Mouse (Mus musculus) myocyte (in vitro differentiated cells): ENCODE results near the gene Traip. TPM values are rescaled to one million over a fixed set of nuclear protein-coding genes. Genes with fewer than 3 reads are reported as not detected.
A peak's percentile ranks its signal among the peaks of the same experiment; 100 is the strongest.

ENCODE experiments used
- H3K27me3 ChIP-seq: one replicate; pipeline ENCODE4 v1.6.1; 2011; ENCODE audit not compliant: control insufficient read depth, insufficient read depth, insufficient read length
- H3K36me3 ChIP-seq: one replicate; pipeline ENCODE4 v1.6.1; 2011; ENCODE audit not compliant: control insufficient read depth, insufficient read depth
- H3K4me2 ChIP-seq: one replicate; pipeline ENCODE4 v1.6.1; 2011; ENCODE audit warnings: low read depth, control low read depth
- H3K4me3 ChIP-seq: one replicate; pipeline ENCODE4 v1.5.1; 2011; ENCODE audit warnings: mild to moderate bottlenecking, control low read depth, moderate library complexity
- H3K79me2 ChIP-seq: one replicate; pipeline ENCODE4 v1.6.1; 2011; ENCODE audit not compliant: control insufficient read depth, insufficient read depth
- H3ac ChIP-seq: one replicate; pipeline ENCODE4 v1.6.1; 2011; ENCODE audit not compliant: control insufficient read depth, insufficient read length
- CEBPB ChIP-seq: IDR thresholded peaks from 2 replicates; pipeline ENCODE4 v1.6.1; 2011; ENCODE audit warnings: mild to moderate bottlenecking, moderate library complexity; ENCODE audit not compliant: poor library complexity, insufficient read depth, severe bottlenecking
- E2F4 ChIP-seq: IDR thresholded peaks from one replicate; pipeline ENCODE4 v1.6.1; 2011; ENCODE audit warnings: mild to moderate bottlenecking, control low read depth, moderate library complexity; ENCODE audit not compliant: insufficient read depth
- MAX ChIP-seq: IDR thresholded peaks from one replicate; pipeline ENCODE4 v1.6.1; 2011; ENCODE audit warnings: low read depth, mild to moderate bottlenecking, control low read depth
- MYOD1 ChIP-seq, 3 experiments: IDR thresholded peaks; one replicate each; pipeline ENCODE4 v1.6.1; 2011; ENCODE audit warnings: control low read depth in 2 of 3, low read depth in 2 of 3, mild to moderate bottlenecking in 2 of 3, moderate library complexity in 1 of 3; ENCODE audit not compliant: insufficient read length in 2 of 3, control insufficient read depth in 1 of 3
- MYOG ChIP-seq, 3 experiments: IDR thresholded peaks; one replicate each; pipeline ENCODE4 v1.6.1; 2011; ENCODE audit warnings: control low read depth in 2 of 3, low read depth in 2 of 3, mild to moderate bottlenecking in 2 of 3; ENCODE audit not compliant: insufficient read length in 2 of 3, control insufficient read depth in 1 of 3, insufficient read depth in 1 of 3
- POLR2A ChIP-seq: IDR thresholded peaks from one replicate; pipeline ENCODE4 v1.6.1; 2011; ENCODE audit warnings: low read depth, mild to moderate bottlenecking, control low read depth, moderate library complexity; ENCODE audit not compliant: insufficient read length
- POLR2AphosphoS2 ChIP-seq: IDR thresholded peaks from one replicate; pipeline ENCODE4 v1.6.1; 2011; ENCODE audit warnings: low read depth, control low read depth; ENCODE audit not compliant: insufficient read length
- REST ChIP-seq: IDR thresholded peaks from one replicate; pipeline ENCODE4 v1.6.1; 2011; ENCODE audit warnings: mild to moderate bottlenecking, control low read depth, moderate library complexity; ENCODE audit not compliant: insufficient read depth, insufficient read length
- SRF ChIP-seq: IDR thresholded peaks from one replicate; pipeline ENCODE4 v1.6.1; 2011; ENCODE audit warnings: low read depth; ENCODE audit not compliant: control insufficient read depth, insufficient read length
- TCF12 ChIP-seq: IDR thresholded peaks from one replicate; pipeline ENCODE4 v1.6.1; 2011; ENCODE audit warnings: mild to moderate bottlenecking, control low read depth; ENCODE audit not compliant: poor library complexity, insufficient read depth, severe bottlenecking
- TCF3 ChIP-seq: IDR thresholded peaks from one replicate; pipeline ENCODE4 v1.6.1; 2011; ENCODE audit warnings: low read depth, control low read depth; ENCODE audit not compliant: insufficient read length
- USF1 ChIP-seq: IDR thresholded peaks from one replicate; pipeline ENCODE4 v1.6.1; 2011; ENCODE audit warnings: low read depth, mild to moderate bottlenecking, control low read depth, moderate library complexity
- polyA plus RNA-seq: library from polyadenylated mRNA; unstranded; fragments of >200 nt; fragmentation: generic; extraction: Trizol; gene quantifications from one replicate; pipeline ENCODE4 v1.2.1, GENCODE M21; 2012; ENCODE audit warnings: missing spikeins

Gene Traip
- polyA plus RNA-seq, 1 experiment, result 4.7 TPM

DNA sequence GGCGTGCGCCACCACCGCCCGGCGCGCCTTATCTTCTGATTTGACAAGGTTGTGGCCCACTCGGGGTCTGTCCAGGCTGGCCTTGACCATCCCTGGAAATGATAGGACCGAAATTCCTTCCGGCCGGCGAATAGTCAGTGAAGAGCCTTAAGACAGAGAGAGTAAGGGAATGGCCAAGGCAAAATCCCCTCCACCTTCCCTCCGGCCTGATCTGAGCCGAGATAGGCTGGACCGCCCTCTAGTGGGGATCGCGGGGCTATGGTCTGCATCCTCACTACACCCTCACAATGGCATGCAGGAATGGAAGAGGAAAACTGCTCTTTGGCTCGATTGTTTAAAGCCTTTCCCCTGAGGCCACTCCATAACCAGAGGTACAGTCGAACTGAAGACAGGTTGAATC lies 36.4 kb downstream of the Traip start:
- H3ac ChIP-seq, result no peak overlapping the region
- peak overlapping the region; percentile 26 for H3K4me3 ChIP-seq
- no peaks in the 10 kb centered on the region for H3K36me3 ChIP-seq
- H3K79me2 ChIP-seq, result no peaks in the 10 kb centered on the region
- no peaks in the 10 kb centered on the region for H3K27me3 ChIP-seq
- peak overlapping the region; percentile 83 for H3K4me2 ChIP-seq
- TF ChIP-seq REST, result no peak
- TF ChIP-seq MYOD1 (IDR thresholded peaks at IDR 0.05; ENCODE audit: control insufficient read depth in 1 of 3, insufficient read length in 2 of 3, low read depth in 2 of 3), result no peak
- TF ChIP-seq MYOG (IDR thresholded peaks at IDR 0.05; ENCODE audit: control insufficient read depth in 1 of 3, insufficient read depth in 1 of 3, insufficient read length in 2 of 3, low read depth in 2 of 3), result no peak
- TF ChIP-seq POLR2AphosphoS2, result no peak
- no peak for TF ChIP-seq USF1
- no peak for TF ChIP-seq TCF12
- no peak for TF ChIP-seq POLR2A
- no peak for TF ChIP-seq MAX
- TF ChIP-seq SRF, result no peak
- no peak for TF ChIP-seq TCF3
- no peak for TF ChIP-seq CEBPB
- TF ChIP-seq E2F4, result no peak

DNA sequence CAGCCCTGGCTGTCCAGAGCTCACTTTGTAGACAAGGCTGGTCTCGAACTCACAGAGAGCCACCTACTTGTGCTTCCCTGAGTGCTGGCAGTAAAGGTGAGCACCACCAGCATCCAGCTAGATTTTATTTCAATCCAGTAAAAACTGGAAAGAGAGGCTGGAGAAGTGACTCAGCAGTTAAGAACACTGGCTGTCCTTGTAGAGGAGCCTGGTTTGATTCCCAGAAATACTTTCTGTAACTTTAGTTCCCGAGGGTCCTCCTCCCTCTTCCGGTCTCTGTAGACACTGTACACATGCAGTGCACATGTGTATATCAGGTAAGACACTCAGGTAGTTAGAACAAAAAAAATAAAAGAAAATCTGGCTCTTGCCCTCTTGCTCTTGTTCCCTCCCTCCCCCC lies 38.0 kb downstream of the Traip start:
- Histone ChIP-seq H3K4me3 (no peak overlapping the region), H3K27me3 (peaks cover 4% of the 10 kb centered on the region), H3K79me2 (no peaks in the 10 kb centered on the region), H3ac (no peak overlapping the region), H3K4me2 (no peak overlapping the region), H3K36me3 (no peaks in the 10 kb centered on the region)
- TF ChIP-seq REST, result no peak
- TF ChIP-seq TCF12, result no peak
- TF ChIP-seq POLR2A, result no peak
- no peak for TF ChIP-seq TCF3
- no peak for TF ChIP-seq POLR2AphosphoS2
- TF ChIP-seq E2F4, result no peak
- no peak for TF ChIP-seq CEBPB
- TF ChIP-seq USF1, result no peak
- no peak for TF ChIP-seq MYOG (IDR thresholded peaks at IDR 0.05; ENCODE audit: control insufficient read depth in 1 of 3, insufficient read depth in 1 of 3, insufficient read length in 2 of 3, low read depth in 2 of 3)
- TF ChIP-seq SRF, result no peak
- TF ChIP-seq MYOD1 (IDR thresholded peaks at IDR 0.05; ENCODE audit: control insufficient read depth in 1 of 3, insufficient read length in 2 of 3, low read depth in 2 of 3), result no peak
- TF ChIP-seq MAX, result no peak

DNA sequence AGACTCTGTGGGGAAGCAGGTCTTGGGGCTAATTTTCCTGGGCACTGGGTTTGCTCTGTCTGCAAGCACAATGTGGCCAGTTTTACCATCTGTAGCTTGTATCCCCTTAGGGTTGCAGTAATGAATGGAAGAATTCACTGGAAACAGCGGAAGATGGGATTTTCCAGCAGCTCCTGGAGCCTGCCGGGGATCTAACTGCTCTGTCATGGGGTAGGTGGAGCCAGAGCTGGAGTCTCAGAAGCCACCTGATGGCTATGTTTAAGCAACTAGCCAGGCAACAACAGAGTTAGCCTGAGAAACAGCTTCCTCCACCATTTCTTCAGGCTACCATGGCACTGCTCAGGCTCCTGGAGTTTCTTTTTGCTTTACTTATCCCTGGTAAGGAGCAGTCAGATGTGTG lies 42.3 kb downstream of the Traip start, which contains the start of gene Cdhr4:
Gene Cdhr4, plus strand, starts transcription at position 301 of the 400 bp plus-strand sequence.
- Histone ChIP-seq H3K27me3 (peaks cover 14% of the 10 kb centered on the region), H3K4me2 (no peak within 1 kb of the TSS), H3ac (no peak within 1 kb of the TSS), H3K4me3 (no peak within 1 kb of the TSS), H3K36me3 (no peaks in the 10 kb centered on the region), H3K79me2 (no peaks in the 10 kb centered on the region)
- no peak for TF ChIP-seq TCF12
- TF ChIP-seq E2F4, result no peak
- TF ChIP-seq SRF, result no peak
- no peak for TF ChIP-seq MYOG (IDR thresholded peaks at IDR 0.05; ENCODE audit: control insufficient read depth in 1 of 3, insufficient read depth in 1 of 3, insufficient read length in 2 of 3, low read depth in 2 of 3)
- TF ChIP-seq MYOD1 (IDR thresholded peaks at IDR 0.05; ENCODE audit: control insufficient read depth in 1 of 3, insufficient read length in 2 of 3, low read depth in 2 of 3), result no peak

DNA sequence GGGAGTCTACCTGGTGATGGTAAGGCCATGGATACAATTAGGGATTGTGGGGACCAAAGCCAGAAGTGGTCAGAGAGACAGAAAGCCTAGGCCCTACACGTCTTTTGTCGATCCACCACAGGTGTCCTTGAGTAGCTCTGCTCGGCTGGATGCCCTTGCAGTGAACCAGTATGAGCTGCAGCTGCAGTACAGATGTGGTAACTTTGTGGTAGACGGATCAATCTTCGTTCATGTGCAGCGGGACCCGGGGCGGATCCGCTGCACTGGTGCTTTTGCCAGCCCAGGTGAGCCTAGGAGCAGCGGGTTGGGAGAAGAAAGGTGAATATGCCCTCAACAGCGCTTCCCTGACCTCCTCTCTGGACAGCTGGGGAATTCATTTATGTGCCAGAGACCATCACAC lies 43.1 kb downstream of the Traip start:
- H3ac ChIP-seq, result no peak overlapping the region
- no peak overlapping the region for H3K4me3 ChIP-seq
- no peak overlapping the region for H3K4me2 ChIP-seq
- peaks cover 22% of the 10 kb centered on the region for H3K27me3 ChIP-seq
- H3K79me2 ChIP-seq, result no peaks in the 10 kb centered on the region
- H3K36me3 ChIP-seq, result no peaks in the 10 kb centered on the region
- TF ChIP-seq MYOD1 (IDR thresholded peaks at IDR 0.05; ENCODE audit: control insufficient read depth in 1 of 3, insufficient read length in 2 of 3, low read depth in 2 of 3), result no peak
- TF ChIP-seq USF1, result no peak
- no peak for TF ChIP-seq TCF12

DNA sequence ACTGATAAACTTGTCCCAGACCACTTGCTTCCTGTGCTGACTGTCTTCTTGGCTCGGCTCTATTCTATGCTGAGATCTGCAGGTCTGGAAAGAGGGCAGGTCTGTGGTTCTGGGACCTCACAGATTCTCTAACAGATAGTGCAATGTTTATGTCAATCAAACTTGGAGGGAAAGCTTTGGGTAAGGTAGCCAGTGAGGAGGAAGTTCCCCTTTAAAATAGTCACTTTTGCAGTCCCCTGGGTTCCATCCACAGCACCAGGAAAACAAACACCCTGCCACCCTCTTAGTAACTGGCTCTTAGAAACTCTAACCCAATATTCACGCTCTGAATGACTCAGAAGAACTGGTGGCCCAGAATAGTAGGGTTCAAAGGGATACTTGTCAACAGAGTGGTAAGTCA lies 44.5 kb downstream of the Traip start:
- Histone ChIP-seq H3K27me3 (peaks cover 37% of the 10 kb centered on the region), H3K4me3 (no peak overlapping the region), H3K79me2 (no peaks in the 10 kb centered on the region), H3ac (no peak overlapping the region), H3K4me2 (no peak overlapping the region), H3K36me3 (no peaks in the 10 kb centered on the region)
- TF ChIP-seq CEBPB, result no peak
- TF ChIP-seq TCF12, result no peak
- no peak for TF ChIP-seq SRF
- TF ChIP-seq REST, result no peak
- TF ChIP-seq USF1, result no peak
- TF ChIP-seq E2F4, result no peak
- TF ChIP-seq POLR2A, result no peak
- TF ChIP-seq POLR2AphosphoS2, result no peak
- TF ChIP-seq MYOD1 (IDR thresholded peaks at IDR 0.05; ENCODE audit: control insufficient read depth in 1 of 3, insufficient read length in 2 of 3, low read depth in 2 of 3), result no peak
- TF ChIP-seq TCF3, result no peak
- no peak for TF ChIP-seq MYOG (IDR thresholded peaks at IDR 0.05; ENCODE audit: control insufficient read depth in 1 of 3, insufficient read depth in 1 of 3, insufficient read length in 2 of 3, low read depth in 2 of 3)
- TF ChIP-seq MAX, result no peak
